Mouse (Mus musculus) spleen, adult 2 months (tissue): ENCODE measurements around the gene Tekt1. TPM values are rescaled to one million over a fixed set of nuclear protein-coding genes. Genes with fewer than 3 reads are reported as not detected.

Experiments
- DNase-seq, 2 experiments: peaks; one replicate each; pipeline versions ENCODE4 v3.0.0 to v3.0.0-alpha.2; 2012 to 2021; ENCODE audit warnings: low spot score in 2 of 2, low read depth in 1 of 2
- H3K27ac ChIP-seq: fragments of 200-500 bp; 2 replicates; pipeline ENCODE4 v1.5.1; 2012; ENCODE audit warnings: low read length, inconsistent platforms; ENCODE audit not compliant: insufficient read depth
- H3K27me3 ChIP-seq: fragments of 200-500 bp; 2 replicates; pipeline ENCODE4 v1.6.1; 2012; ENCODE audit warnings: mild to moderate bottlenecking, moderate library complexity, low read length, inconsistent platforms; ENCODE audit not compliant: control insufficient read depth, insufficient read depth
- H3K36me3 ChIP-seq: fragments of 200-500 bp; 2 replicates; pipeline ENCODE4 v1.6.1; 2012; ENCODE audit warnings: mild to moderate bottlenecking, low read length, inconsistent platforms; ENCODE audit not compliant: control insufficient read depth, insufficient read depth
- H3K4me1 ChIP-seq: fragments of 200-500 bp; 2 replicates; pipeline ENCODE4 v1.6.1; 2011; ENCODE audit warnings: inconsistent platforms; ENCODE audit not compliant: control insufficient read depth, insufficient read depth, insufficient read length
- H3K4me3 ChIP-seq: fragments of 200-500 bp; 2 replicates; pipeline ENCODE4 v1.5.1; 2011; ENCODE audit warnings: mild to moderate bottlenecking, inconsistent platforms; ENCODE audit not compliant: insufficient read depth, insufficient read length; ENCODE audit errors: extremely low read depth
- CTCF ChIP-seq: fragments of 200-500 bp; IDR thresholded peaks from 2 replicates; pipeline ENCODE4 v1.5.1; 2011; ENCODE audit warnings: mild to moderate bottlenecking, inconsistent platforms; ENCODE audit not compliant: insufficient read depth, insufficient read length, insufficient replicate concordance; ENCODE audit errors: extremely low read depth
- POLR2A ChIP-seq: fragments of 200-500 bp; IDR thresholded peaks from 2 replicates; pipeline ENCODE4 v1.6.1; 2011; ENCODE audit warnings: low read depth, low read length, inconsistent platforms
- WGBS: fragments of 180-500 bp; shearing (Covaris S2); methylation state at CpG from one replicate; pipeline ENCODE4 v1.1.7; 2018; 5-methylcytosine and 5-hydroxymethylcytosine counted together
- polyA plus RNA-seq: library from polyadenylated mRNA; depleted of rRNA; stranded (reverse); fragments of >200 nt; gene quantifications from 2 replicates; pipeline ENCODE4 v1.2.3, GENCODE M21; 2012; rRNA removed

The Tekt1 gene
- polyA plus RNA-seq, 1 experiment, result not detected

- Histone ChIP-seq H3K4me3 (peak overlapping the region; percentile 56), H3K27me3 (no peaks in the 10 kb centered on the region), H3K4me1 (peaks cover 14% of the 10 kb centered on the region; the same call in 1 of the 2 replicates), H3K36me3 (peaks cover 14% of the 10 kb centered on the region), H3K27ac (peak overlapping the region; percentile 70)
- no peak for DNase-seq
- TF ChIP-seq CTCF, result no peak
- no peak for TF ChIP-seq POLR2A
- 64% methylated on average over 7 of the region's 7 CpGs for WGBS
Observed at GRCm38 (mm10) chr11:72302230-72302629, 60.0 kb downstream of the Tekt1 start.

GRCm38 (mm10) chr11:72301334-72301733 lies 60.9 kb downstream of the Tekt1 start, which contains the start of gene Xaf1:
Gene Xaf1, plus strand, starts transcription at chr11:72301629.
- no peak; the same call in 1 of the 2 replicates for TF ChIP-seq POLR2A
- TF ChIP-seq CTCF, result no peak
- peak; percentile 29 to 51 for DNase-seq
- Histone ChIP-seq H3K4me3 (peak within 1 kb of the TSS; percentile 56), H3K27me3 (no peaks in the 10 kb centered on the region), H3K27ac (peak within 1 kb of the TSS; percentile 70), H3K36me3 (peaks cover 10% of the 10 kb centered on the region), H3K4me1 (peaks cover 14% of the 10 kb centered on the region; the same call in 1 of the 2 replicates)
- WGBS, result under 1% methylated on average over 6 of the region's 6 CpGs

Other genes with a start within 250 kb of the Tekt1 start
- 5.2 and 5.9 TPM in 2 replicates for gene Pitpnm3, start 226.7 kb downstream of the Tekt1 start, polyA plus RNA-seq
- 0.08 and 0.11 TPM in 2 replicates for gene Gm43951, start 155.6 kb downstream of the Tekt1 start, polyA plus RNA-seq
- 3.5 and 3.6 TPM in 2 replicates for gene 4933427D14Rik, start 155.0 kb downstream of the Tekt1 start, polyA plus RNA-seq
- gene Txndc17, start 154.9 kb downstream of the Tekt1 start, polyA plus RNA-seq, result 15.8 and 19.9 TPM in 2 replicates
- 3.0 and 3.3 TPM in 2 replicates for gene Med31, start 146.8 kb downstream of the Tekt1 start, polyA plus RNA-seq
- not detected in 2 replicates for gene Slc13a5, start 95.2 kb downstream of the Tekt1 start, polyA plus RNA-seq
- gene Xaf1, start 60.8 kb downstream of the Tekt1 start, polyA plus RNA-seq, result 20.7 and 22.3 TPM in 2 replicates
- 0.08 and 0.27 TPM in 2 replicates for gene Fbxo39, start 48.0 kb downstream of the Tekt1 start, polyA plus RNA-seq
- 0.98 and 1.6 TPM in 2 replicates for gene Smtnl2, start 49.3 kb upstream of the Tekt1 start, polyA plus RNA-seq
- gene Ggt6, start 73.1 kb upstream of the Tekt1 start, polyA plus RNA-seq, result 0.23 and 0.55 TPM in 2 replicates
- 48.6 and 48.7 TPM in 2 replicates for gene Mybbp1a, start 78.9 kb upstream of the Tekt1 start, polyA plus RNA-seq
- 43.4 and 44.7 TPM in 2 replicates for gene Spns2, start 127.5 kb upstream of the Tekt1 start, polyA plus RNA-seq
- 18.8 and 24.6 TPM in 2 replicates for gene Spns3, start 188.1 kb upstream of the Tekt1 start, polyA plus RNA-seq
- 5.1 and 5.3 TPM in 2 replicates for gene Ube2g1, start 244.8 kb upstream of the Tekt1 start, polyA plus RNA-seq